Mouse (Mus musculus): ENCODE measurements around the gene Rnf215. TPM values are rescaled to one million over a fixed set of nuclear protein-coding genes. Genes with fewer than 3 reads are reported as not detected.
A peak's percentile ranks its signal among the peaks of the same experiment; 100 is the strongest.
"Not testable (repeated sequence)": the region's sequence is repeated elsewhere in the genome, so short reads cannot be mapped to it uniquely, and the experiment has no call there.

Gene Rnf215
- polyA plus RNA-seq, 1 experiment from 2014 or later = 43.0 TPM

GRCm38 (mm10) chr11:4128461-4128860 lies 6.5 kb upstream of the Rnf215 start:
- not testable (repeated sequence) for H3K36me3 ChIP-seq; H3K4me2 ChIP-seq (replicated peaks); ATAC-seq (ENCODE audit: insufficient number of reproducible peaks, insufficient read depth, low FRiP score, low TSS enrichment); H3K4me1 ChIP-seq; H3K9ac ChIP-seq; H3K27ac ChIP-seq; H3K27me3 ChIP-seq; H3K9me3 ChIP-seq; H3K4me3 ChIP-seq
- 92% methylated on average over 4 of the region's 4 CpGs for WGBS

- no peak overlapping the region for H3K4me3 ChIP-seq
- WGBS = 58% methylated on average over 3 of the region's 3 CpGs
- no peak for ATAC-seq (ENCODE audit: insufficient number of reproducible peaks, insufficient read depth, low FRiP score, low TSS enrichment)
- H3K9me3 ChIP-seq = no peaks in the 10 kb centered on the region
- H3K36me3 ChIP-seq = peaks cover 15% of the 10 kb centered on the region
- H3K4me1 ChIP-seq = peaks cover 14% of the 10 kb centered on the region
- H3K9ac ChIP-seq = no peak overlapping the region
- no peak overlapping the region for H3K27ac ChIP-seq
- no peaks in the 10 kb centered on the region for H3K27me3 ChIP-seq
- no peak overlapping the region for H3K4me2 ChIP-seq (replicated peaks)
Observed at GRCm38 (mm10) chr11:4133450-4133849, 1.6 kb upstream of the Rnf215 start.

- H3K9me3 ChIP-seq = no peaks in the 10 kb centered on the region
- peak overlapping the region; percentile 75; the same call in 1 of the 2 replicates for H3K4me2 ChIP-seq (replicated peaks)
- H3K9ac ChIP-seq = 0 out of 2 replicates have a peak overlapping the region, but pooled peaks have one; percentile 10
- peaks cover 23% of the 10 kb centered on the region for H3K36me3 ChIP-seq
- H3K27ac ChIP-seq = no peak overlapping the region
- ATAC-seq (ENCODE audit: insufficient number of reproducible peaks, insufficient read depth, low FRiP score, low TSS enrichment) = no peak
- WGBS = 56% methylated on average over 6 of the region's 6 CpGs
- no peaks in the 10 kb centered on the region for H3K27me3 ChIP-seq
- peaks cover 14% of the 10 kb centered on the region for H3K4me1 ChIP-seq
- peak overlapping the region; percentile 91; the same call in 1 of the 2 replicates for H3K4me3 ChIP-seq
Observed at GRCm38 (mm10) chr11:4134400-4134799, 602 bp upstream of the Rnf215 start.

GRCm38 (mm10) chr11:4138964-4139363 lies 4.0 kb downstream of the Rnf215 start:
- H3K27me3 ChIP-seq = no peaks in the 10 kb centered on the region
- WGBS = 74% methylated on average over 2 of the region's 2 CpGs
- no peaks in the 10 kb centered on the region for H3K9me3 ChIP-seq
- H3K9ac ChIP-seq = no peak overlapping the region
- no peak overlapping the region for H3K27ac ChIP-seq
- H3K4me2 ChIP-seq (replicated peaks) = no peak overlapping the region
- no peak for ATAC-seq (ENCODE audit: insufficient number of reproducible peaks, insufficient read depth, low FRiP score, low TSS enrichment)
- H3K4me3 ChIP-seq = no peak overlapping the region
- peaks cover 67% of the 10 kb centered on the region for H3K36me3 ChIP-seq
- peaks cover 14% of the 10 kb centered on the region for H3K4me1 ChIP-seq

- Histone ChIP-seq H3K4me1 (peaks cover 4% of the 10 kb centered on the region), H3K27me3 (no peaks in the 10 kb centered on the region), H3K4me2 (replicated peaks) (no peak overlapping the region), H3K27ac (no peak overlapping the region), H3K9ac (no peak overlapping the region), H3K9me3 (no peaks in the 10 kb centered on the region), H3K4me3 (no peak overlapping the region), H3K36me3 (peaks cover 81% of the 10 kb centered on the region)
- ATAC-seq (ENCODE audit: insufficient number of reproducible peaks, insufficient read depth, low FRiP score, low TSS enrichment) = no peak
Observed at GRCm38 (mm10) chr11:4141505-4141904, 6.5 kb downstream of the Rnf215 start.

- Histone ChIP-seq H3K27ac (no peak overlapping the region), H3K4me2 (replicated peaks) (no peak overlapping the region), H3K9me3 (no peaks in the 10 kb centered on the region), H3K4me3 (no peak overlapping the region), H3K27me3 (no peaks in the 10 kb centered on the region), H3K9ac (no peak overlapping the region), H3K36me3 (peaks cover 77% of the 10 kb centered on the region), H3K4me1 (no peaks in the 10 kb centered on the region)
- 85% methylated on average over 4 of the region's 4 CpGs for WGBS
- ATAC-seq (ENCODE audit: insufficient number of reproducible peaks, insufficient read depth, low FRiP score, low TSS enrichment) = no peak
Observed at GRCm38 (mm10) chr11:4142352-4142751, 7.3 kb downstream of the Rnf215 start.

GRCm38 (mm10) chr11:4143281-4144062 lies 8.5 kb downstream of the Rnf215 start:
- WGBS = 90% methylated on average over 21 of the region's 21 CpGs
- no peak overlapping the region for H3K4me3 ChIP-seq
- H3K9ac ChIP-seq = no peak overlapping the region
- ATAC-seq (ENCODE audit: insufficient number of reproducible peaks, insufficient read depth, low FRiP score, low TSS enrichment) = no peak
- H3K9me3 ChIP-seq = no peaks in the 10 kb centered on the region
- no peaks in the 10 kb centered on the region for H3K4me1 ChIP-seq
- no peak overlapping the region for H3K27ac ChIP-seq
- H3K4me2 ChIP-seq (replicated peaks) = no peak overlapping the region
- H3K36me3 ChIP-seq = peaks cover 72% of the 10 kb centered on the region
- no peaks in the 10 kb centered on the region for H3K27me3 ChIP-seq

- Histone ChIP-seq H3K27ac (no peak overlapping the region), H3K36me3 (peaks cover 58% of the 10 kb centered on the region), H3K27me3 (no peaks in the 10 kb centered on the region), H3K4me2 (replicated peaks) (no peak overlapping the region), H3K9ac (no peak overlapping the region), H3K4me3 (no peak overlapping the region), H3K9me3 (no peaks in the 10 kb centered on the region), H3K4me1 (no peaks in the 10 kb centered on the region)
- WGBS = 79% methylated on average over 6 of the region's 6 CpGs
- no peak for ATAC-seq (ENCODE audit: insufficient number of reproducible peaks, insufficient read depth, low FRiP score, low TSS enrichment)
Observed at GRCm38 (mm10) chr11:4146381-4146780, 11.4 kb downstream of the Rnf215 start.

GRCm38 (mm10) chr11:4147098-4147497 lies 12.1 kb downstream of the Rnf215 start:
- WGBS = 86% methylated on average over 10 of the region's 10 CpGs
- Histone ChIP-seq H3K36me3 (peaks cover 50% of the 10 kb centered on the region), H3K9me3 (no peaks in the 10 kb centered on the region), H3K27ac (no peak overlapping the region), H3K27me3 (no peaks in the 10 kb centered on the region), H3K4me1 (no peaks in the 10 kb centered on the region), H3K9ac (no peak overlapping the region), H3K4me3 (no peak overlapping the region), H3K4me2 (replicated peaks) (no peak overlapping the region)
- no peak for ATAC-seq (ENCODE audit: insufficient number of reproducible peaks, insufficient read depth, low FRiP score, low TSS enrichment)

GRCm38 (mm10) chr11:4148120-4148519 lies 13.1 kb downstream of the Rnf215 start:
- no peak overlapping the region for H3K4me3 ChIP-seq

GRCm38 (mm10) chr11:4148536-4149156 lies 13.6 kb downstream of the Rnf215 start:
- Histone ChIP-seq H3K9me3 (no peaks in the 10 kb centered on the region), H3K4me2 (replicated peaks) (no peak overlapping the region), H3K36me3 (peaks cover 35% of the 10 kb centered on the region), H3K27ac (no peak overlapping the region), H3K4me3 (no peak overlapping the region), H3K4me1 (no peaks in the 10 kb centered on the region), H3K9ac (no peak overlapping the region), H3K27me3 (no peaks in the 10 kb centered on the region)
- no peak for ATAC-seq (ENCODE audit: insufficient number of reproducible peaks, insufficient read depth, low FRiP score, low TSS enrichment)
- 84% methylated on average over 9 of the region's 9 CpGs for WGBS

More at GRCm38 (mm10) chr11:4148120-4148519, 13.1 kb downstream of the Rnf215 start:
- no peak for ATAC-seq (ENCODE audit: insufficient number of reproducible peaks, insufficient read depth, low FRiP score, low TSS enrichment)
- no peak overlapping the region for H3K9ac ChIP-seq
- H3K36me3 ChIP-seq = peaks cover 40% of the 10 kb centered on the region
- H3K4me1 ChIP-seq = no peaks in the 10 kb centered on the region
- no peaks in the 10 kb centered on the region for H3K9me3 ChIP-seq
- no peaks in the 10 kb centered on the region for H3K27me3 ChIP-seq
- H3K27ac ChIP-seq = no peak overlapping the region
- no peak overlapping the region for H3K4me2 ChIP-seq (replicated peaks)
- WGBS = 81% methylated on average over 5 of the region's 5 CpGs

GRCm38 (mm10) chr11:4149886-4150285 lies 14.9 kb downstream of the Rnf215 start:
- Histone ChIP-seq H3K4me3 (no peak overlapping the region), H3K27me3 (no peaks in the 10 kb centered on the region), H3K27ac (no peak overlapping the region), H3K36me3 (peaks cover 25% of the 10 kb centered on the region), H3K4me2 (replicated peaks) (no peak overlapping the region), H3K4me1 (no peaks in the 10 kb centered on the region), H3K9ac (no peak overlapping the region), H3K9me3 (no peaks in the 10 kb centered on the region)
- no peak for ATAC-seq (ENCODE audit: insufficient number of reproducible peaks, insufficient read depth, low FRiP score, low TSS enrichment)
- WGBS = 94% methylated on average over 6 of the region's 6 CpGs
